Mouse (Mus musculus) limb, embryonic 12.5 days (tissue): ENCODE data around the gene Iqub. TPM values are rescaled to one million over a fixed set of nuclear protein-coding genes. Genes with fewer than 3 reads are reported as not detected.
A peak's percentile ranks its signal among the peaks of the same experiment; 100 is the strongest.

ENCODE experiments used
- ATAC-seq: fragments of 200-750 bp; cut with Nextera tagmentation; 2 replicates; pipeline ENCODE4 v1.8.0; 2017; ENCODE audit warnings: low read depth, moderate TSS enrichment; ENCODE audit not compliant: insufficient number of reproducible peaks, insufficient read depth, low FRiP score, low TSS enrichment
- H3K27ac ChIP-seq: fragments of 300-500 bp; sonication (generic); 2 replicates; pipeline ENCODE4 v1.5.1; 2016; ENCODE audit warnings: mild to moderate bottlenecking, moderate library complexity
- H3K27me3 ChIP-seq: fragments of 300-500 bp; sonication (generic); 2 replicates; pipeline ENCODE4 v1.6.1; 2016; ENCODE audit warnings: mild to moderate bottlenecking, moderate library complexity
- H3K36me3 ChIP-seq: fragments of 300-500 bp; sonication (generic); 2 replicates; pipeline ENCODE4 v1.6.1; 2016; ENCODE audit warnings: mild to moderate bottlenecking, moderate library complexity
- H3K4me1 ChIP-seq: fragments of 300-500 bp; sonication (generic); replicated peaks from 2 replicates; pipeline ENCODE4 v1.6.1; 2016
- H3K4me2 ChIP-seq: fragments of 300-500 bp; sonication (generic); 2 replicates; pipeline ENCODE4 v1.6.1; 2016; ENCODE audit warnings: mild to moderate bottlenecking, moderate library complexity
- H3K4me3 ChIP-seq: fragments of 300-500 bp; sonication (generic); replicated peaks from 2 replicates; pipeline ENCODE4 v1.5.1; 2016; ENCODE audit warnings: mild to moderate bottlenecking
- H3K9ac ChIP-seq: fragments of 300-500 bp; sonication (generic); replicated peaks from 2 replicates; pipeline ENCODE4 v1.6.1; 2016; ENCODE audit warnings: mild to moderate bottlenecking, moderate library complexity
- H3K9me3 ChIP-seq: fragments of 300-500 bp; sonication (generic); 2 replicates; pipeline ENCODE4 v1.6.1; 2016; ENCODE audit warnings: mild to moderate bottlenecking, moderate library complexity
- WGBS: fragments of 180-500 bp; shearing (Covaris S2); methylation state at CpG from one replicate; pipeline ENCODE4 v1.1.7; 2016; 5-methylcytosine and 5-hydroxymethylcytosine counted together
- polyA plus RNA-seq: library from polyadenylated mRNA; unstranded; fragments of >200 nt; fragmentation: Nextera tagmentation; extraction: Ambion mirVana; gene quantifications from 2 replicates; pipeline ENCODE4 v1.2.1, GENCODE M21; 2016

Iqub gene
- 0.10 TPM in 1 of 2 replicates, not detected in the other for polyA plus RNA-seq

- 29% methylated on average over 13 of the region's 13 CpGs for WGBS
- H3K4me2 ChIP-seq: peak within 1 kb of the TSS; percentile 30
- no peaks in the 10 kb centered on the region for H3K27me3 ChIP-seq
- no peak within 1 kb of the TSS for H3K9ac ChIP-seq
- peak; percentile 37; the same call in 1 of the 2 replicates for ATAC-seq
- H3K27ac ChIP-seq: no peak within 1 kb of the TSS
- no peaks in the 10 kb centered on the region for H3K9me3 ChIP-seq
- peaks cover 6% of the 10 kb centered on the region; the same call in 1 of the 2 replicates for H3K4me1 ChIP-seq
- peaks cover 14% of the 10 kb centered on the region for H3K36me3 ChIP-seq
- H3K4me3 ChIP-seq: no peak within 1 kb of the TSS
These were observed at the start of gene Iqub for GRCm38 (mm10) chr6:24514552-24515284. Gene Iqub (minus strand): TSS chr6:24515067.

GRCm38 (mm10) chr6:24564081-24564480 is 49.2 kb upstream of the Iqub start:
- Histone ChIP-seq H3K36me3 (no peaks in the 10 kb centered on the region), H3K9ac (no peak overlapping the region), H3K4me2 (no peak overlapping the region), H3K4me3 (no peak overlapping the region), H3K9me3 (no peaks in the 10 kb centered on the region), H3K4me1 (no peaks in the 10 kb centered on the region), H3K27ac (no peak overlapping the region), H3K27me3 (no peaks in the 10 kb centered on the region)
- no peak for ATAC-seq
- 80% methylated on average over 9 of the region's 9 CpGs for WGBS

GRCm38 (mm10) chr6:24555488-24555887 is 40.6 kb upstream of the Iqub start:
- no peak overlapping the region for H3K4me3 ChIP-seq
- H3K4me1 ChIP-seq: no peaks in the 10 kb centered on the region
- no peak overlapping the region for H3K9ac ChIP-seq
- 70% methylated on average over 2 of the region's 2 CpGs for WGBS
- no peaks in the 10 kb centered on the region for H3K36me3 ChIP-seq
- H3K27me3 ChIP-seq: no peaks in the 10 kb centered on the region; the same call in 1 of the 2 replicates
- no peak overlapping the region for H3K4me2 ChIP-seq
- no peaks in the 10 kb centered on the region for H3K9me3 ChIP-seq
- no peak for ATAC-seq
- no peak overlapping the region for H3K27ac ChIP-seq

- Histone ChIP-seq H3K4me1 (no peaks in the 10 kb centered on the region), H3K36me3 (no peaks in the 10 kb centered on the region), H3K4me3 (no peak overlapping the region), H3K9ac (no peak overlapping the region), H3K27me3 (no peaks in the 10 kb centered on the region; the same call in 1 of the 2 replicates), H3K4me2 (no peak overlapping the region), H3K27ac (no peak overlapping the region), H3K9me3 (no peaks in the 10 kb centered on the region)
- no peak for ATAC-seq
- 72% methylated on average over 11 of the region's 11 CpGs for WGBS
These were observed 39.7 kb upstream of the Iqub start for GRCm38 (mm10) chr6:24554427-24555086.

- H3K4me2 ChIP-seq: no peak overlapping the region
- no peak overlapping the region for H3K9ac ChIP-seq
- H3K9me3 ChIP-seq: no peaks in the 10 kb centered on the region
- ATAC-seq: no peak
- H3K36me3 ChIP-seq: no peaks in the 10 kb centered on the region
- no peak overlapping the region for H3K4me3 ChIP-seq
- H3K4me1 ChIP-seq: no peaks in the 10 kb centered on the region
- no peaks in the 10 kb centered on the region; the same call in 1 of the 2 replicates for H3K27me3 ChIP-seq
- H3K27ac ChIP-seq: no peak overlapping the region
- 61% methylated on average over 7 of the region's 7 CpGs for WGBS
These were observed 37.2 kb upstream of the Iqub start for GRCm38 (mm10) chr6:24552046-24552445.

GRCm38 (mm10) chr6:24549801-24550200 is 34.9 kb upstream of the Iqub start:
- Histone ChIP-seq H3K27ac (no peak overlapping the region), H3K4me1 (no peaks in the 10 kb centered on the region), H3K36me3 (no peaks in the 10 kb centered on the region), H3K27me3 (no peaks in the 10 kb centered on the region; the same call in 1 of the 2 replicates), H3K4me2 (no peak overlapping the region), H3K4me3 (no peak overlapping the region), H3K9ac (no peak overlapping the region), H3K9me3 (no peaks in the 10 kb centered on the region)
- no peak for ATAC-seq
- 83% methylated on average over 2 of the region's 2 CpGs for WGBS

GRCm38 (mm10) chr6:24546716-24547420 is 32.0 kb upstream of the Iqub start:
- no peak overlapping the region for H3K9ac ChIP-seq
- no peak overlapping the region for H3K4me3 ChIP-seq
- no peak overlapping the region for H3K4me2 ChIP-seq
- no peak overlapping the region for H3K27ac ChIP-seq
- WGBS: 76% methylated on average over 1 of the region's 1 CpGs
- H3K9me3 ChIP-seq: no peaks in the 10 kb centered on the region
- no peak for ATAC-seq
- no peaks in the 10 kb centered on the region for H3K4me1 ChIP-seq
- no peaks in the 10 kb centered on the region for H3K27me3 ChIP-seq
- H3K36me3 ChIP-seq: no peaks in the 10 kb centered on the region

GRCm38 (mm10) chr6:24543119-24543591 is 28.3 kb upstream of the Iqub start:
- no peak overlapping the region for H3K4me2 ChIP-seq
- no peaks in the 10 kb centered on the region for H3K36me3 ChIP-seq
- no peak overlapping the region for H3K27ac ChIP-seq
- WGBS: 67% methylated on average over 6 of the region's 6 CpGs
- no peaks in the 10 kb centered on the region for H3K9me3 ChIP-seq
- H3K4me3 ChIP-seq: no peak overlapping the region
- no peak for ATAC-seq
- H3K9ac ChIP-seq: no peak overlapping the region
- no peaks in the 10 kb centered on the region for H3K27me3 ChIP-seq
- H3K4me1 ChIP-seq: no peaks in the 10 kb centered on the region

GRCm38 (mm10) chr6:24542393-24542792 is 27.5 kb upstream of the Iqub start:
- no peak overlapping the region for H3K4me2 ChIP-seq
- H3K9me3 ChIP-seq: no peaks in the 10 kb centered on the region
- no peaks in the 10 kb centered on the region for H3K27me3 ChIP-seq
- no peak overlapping the region for H3K9ac ChIP-seq
- H3K4me3 ChIP-seq: no peak overlapping the region
- H3K4me1 ChIP-seq: no peaks in the 10 kb centered on the region
- no peak for ATAC-seq
- no peak overlapping the region for H3K27ac ChIP-seq
- H3K36me3 ChIP-seq: no peaks in the 10 kb centered on the region

GRCm38 (mm10) chr6:24540106-24540505 is 25.2 kb upstream of the Iqub start:
- Histone ChIP-seq H3K9me3 (no peaks in the 10 kb centered on the region), H3K9ac (no peak overlapping the region), H3K4me1 (no peaks in the 10 kb centered on the region), H3K36me3 (no peaks in the 10 kb centered on the region), H3K27ac (no peak overlapping the region), H3K4me2 (no peak overlapping the region), H3K4me3 (no peak overlapping the region), H3K27me3 (no peaks in the 10 kb centered on the region)
- WGBS: 64% methylated on average over 4 of the region's 4 CpGs
- no peak for ATAC-seq

- no peaks in the 10 kb centered on the region for H3K27me3 ChIP-seq
- no peak overlapping the region for H3K9ac ChIP-seq
- 86% methylated on average over 3 of the region's 3 CpGs for WGBS
- no peak overlapping the region for H3K27ac ChIP-seq
- H3K4me3 ChIP-seq: no peak overlapping the region
- no peaks in the 10 kb centered on the region for H3K4me1 ChIP-seq
- no peak for ATAC-seq
- H3K36me3 ChIP-seq: no peaks in the 10 kb centered on the region
- H3K9me3 ChIP-seq: no peaks in the 10 kb centered on the region
- no peak overlapping the region for H3K4me2 ChIP-seq
These were observed 23.6 kb upstream of the Iqub start for GRCm38 (mm10) chr6:24538435-24538834.
